Mouse (Mus musculus) right cerebral cortex, postnatal 4 days (tissue): ENCODE measurements around the gene Ebp.

Experiments used
- DNase-seq: peaks from one replicate; pipeline ENCODE4 v3.0.0-alpha.2; 2022

Ebp gene

DNA sequence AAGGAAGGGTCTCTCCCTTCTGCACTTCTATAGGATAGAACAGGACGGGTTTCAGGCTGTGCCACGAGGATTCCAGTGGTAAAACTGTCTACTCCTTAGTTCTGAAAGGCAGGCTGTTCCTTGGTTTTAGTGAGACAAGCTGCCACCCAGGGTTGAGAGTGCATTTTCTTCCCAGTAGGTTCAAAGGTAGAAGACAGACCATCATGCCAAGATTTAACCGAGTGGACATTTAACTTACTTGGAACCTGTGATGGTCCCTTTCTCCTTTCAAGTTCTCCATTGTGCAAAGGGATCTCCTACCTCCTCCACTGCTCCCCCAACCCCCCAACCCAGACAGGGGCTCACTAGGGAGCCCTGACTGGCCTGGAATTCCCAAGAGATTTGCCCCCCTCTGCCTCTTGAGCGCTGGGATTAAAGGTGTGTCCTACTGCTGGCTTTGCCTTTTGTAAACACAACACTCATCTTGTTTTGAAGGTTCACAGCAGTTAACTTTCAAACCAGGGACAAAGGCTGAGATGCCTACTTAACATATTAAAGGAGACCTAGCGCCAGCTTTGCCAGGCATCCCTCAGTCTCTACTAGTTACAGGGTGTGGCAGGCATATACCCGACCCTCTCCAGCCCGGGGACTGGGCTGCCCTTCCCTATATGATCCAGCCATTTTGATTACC lies 10.3 kb downstream of the Ebp start:
- DNase-seq: no peak

- no peak for DNase-seq
Observed at GRCm38 (mm10) chrX:8179646-8180045, 13.7 kb downstream of the Ebp start.

- no peak for DNase-seq
Observed at GRCm38 (mm10) chrX:8178871-8179270, 14.4 kb downstream of the Ebp start.

GRCm38 (mm10) chrX:8175504-8176385 lies 17.6 kb downstream of the Ebp start, which contains the start of gene Tbc1d25:
TSS of gene Tbc1d25 (minus strand) at chrX:8176181.
- DNase-seq: peak; percentile 78

GRCm38 (mm10) chrX:8175169-8175503 lies 18.2 kb downstream of the Ebp start:
- no peak for DNase-seq

- DNase-seq: no peak
Observed at GRCm38 (mm10) chrX:8167716-8168647, 25.3 kb downstream of the Ebp start.

DNA sequence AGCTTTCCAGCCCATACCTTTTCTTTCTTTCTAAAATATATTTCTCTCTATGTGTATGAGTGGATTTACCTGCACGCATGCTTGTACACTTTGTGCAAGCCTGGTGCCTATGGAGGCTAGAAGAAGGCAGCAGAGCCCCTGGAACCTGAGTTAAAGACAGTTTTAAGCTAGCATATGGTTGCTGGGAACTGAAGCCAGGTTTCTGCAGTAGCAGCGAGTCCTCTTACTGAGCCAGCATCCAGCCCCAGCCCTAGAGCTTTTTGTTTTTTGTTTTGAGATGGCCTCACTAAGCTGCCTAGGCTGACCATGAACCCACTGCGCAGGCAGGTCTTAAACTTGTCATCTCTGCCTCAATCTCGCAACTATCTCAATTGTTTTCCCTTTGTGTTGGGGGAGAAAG lies 28.8 kb downstream of the Ebp start:
- no peak for DNase-seq

GRCm38 (mm10) chrX:8163076-8163475 lies 30.2 kb downstream of the Ebp start:
- DNase-seq: no peak

- peak; percentile 78 for DNase-seq
Observed at GRCm38 (mm10) chrX:8145153-8145991, 47.9 kb downstream of the Ebp start, which contains the start of gene Rbm3. TSS of gene Rbm3 (minus strand) at chrX:8145880.

DNA sequence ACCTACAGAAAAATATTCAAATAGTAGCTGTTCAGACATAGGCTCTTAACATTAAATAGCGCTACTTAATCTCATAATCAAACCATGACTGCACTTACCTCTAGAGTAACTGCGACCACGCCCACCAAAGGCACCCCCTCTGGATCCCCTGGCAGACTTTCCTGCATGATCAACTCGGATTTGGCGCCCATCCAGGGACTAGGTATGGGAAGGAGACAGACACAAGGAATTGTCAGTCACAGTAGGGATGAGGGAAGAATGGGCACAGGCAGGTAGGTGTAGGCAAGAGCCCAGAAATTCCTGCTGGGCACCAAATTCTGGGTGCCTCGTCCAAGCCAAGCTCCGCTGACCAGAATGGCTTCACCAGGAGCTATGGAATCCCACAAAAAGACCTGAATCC lies 49.6 kb downstream of the Ebp start:
- peak; percentile 27 for DNase-seq

DNA sequence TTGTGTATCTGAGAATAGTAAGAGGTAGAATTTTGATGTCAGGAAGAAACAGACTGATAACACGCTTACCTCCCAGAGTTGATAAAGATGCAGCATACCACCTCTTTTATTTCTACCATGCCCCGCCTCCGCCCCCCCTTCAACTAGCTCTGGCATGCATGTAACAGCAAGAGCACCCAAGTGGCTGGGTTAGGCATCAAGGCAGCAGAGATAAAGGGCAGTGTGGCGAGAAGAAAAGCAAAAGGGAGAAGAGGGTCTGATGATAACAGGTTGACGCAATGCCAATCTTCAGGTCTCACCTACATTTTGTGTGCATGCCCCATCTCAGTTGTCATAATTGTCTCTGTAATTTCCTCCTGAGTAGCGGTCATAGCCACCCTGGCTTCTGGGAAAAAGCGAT lies 50.4 kb downstream of the Ebp start:
- DNase-seq: no peak

DNA sequence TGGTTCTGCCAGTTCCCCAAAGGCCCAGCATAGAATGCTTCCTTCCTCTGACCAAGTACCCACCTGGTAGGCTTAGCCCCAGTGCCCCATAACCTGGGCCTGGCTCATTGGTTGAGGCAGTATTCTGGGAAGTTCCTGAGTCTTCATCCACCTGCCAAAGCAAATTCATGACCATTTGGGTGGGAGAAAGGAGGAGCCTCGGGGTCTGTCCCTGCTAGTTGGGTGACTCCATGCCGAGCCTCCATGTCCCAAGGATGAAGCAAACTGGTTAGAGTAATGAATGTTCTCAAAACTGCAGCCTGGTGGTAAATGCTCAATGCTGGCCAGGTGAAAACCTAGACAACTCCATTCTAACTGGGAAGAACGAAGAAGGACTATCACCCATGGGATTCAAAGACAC lies 52.3 kb downstream of the Ebp start:
- no peak for DNase-seq

- no peak for DNase-seq
Observed at GRCm38 (mm10) chrX:8140446-8140845, 52.9 kb downstream of the Ebp start.

- DNase-seq: no peak
Observed at GRCm38 (mm10) chrX:8139480-8139879, 53.8 kb downstream of the Ebp start.

DNA sequence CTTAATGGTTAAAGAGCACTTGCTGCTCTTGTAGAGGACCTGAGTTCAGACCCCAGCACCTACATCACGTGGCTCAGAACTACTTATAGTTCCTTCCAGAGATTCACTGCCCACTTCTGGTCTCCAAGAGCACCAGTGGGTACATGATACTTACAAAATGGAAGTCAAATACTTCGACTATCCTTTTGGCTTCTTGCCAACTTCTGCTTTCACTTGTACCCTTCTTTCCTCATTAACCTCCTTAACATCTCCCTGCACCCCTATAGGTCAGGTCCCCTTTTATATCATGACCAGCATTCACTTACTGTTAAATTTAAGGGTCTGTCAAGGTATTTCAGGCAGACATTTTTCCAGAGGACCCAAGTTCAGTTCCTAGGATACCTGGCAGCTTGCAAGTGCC lies 57.4 kb downstream of the Ebp start:
- DNase-seq: no peak
